Mouse (Mus musculus) MEL (cell line): ENCODE data around the gene Cep131. TPM values are rescaled to one million over a fixed set of nuclear protein-coding genes. Genes with fewer than 3 reads are reported as not detected.

Experiments used
- DNase-seq: peaks from one replicate; pipeline ENCODE4 v3.0.0; 2011; ENCODE audit warnings: low read depth, low spot score
- H3K27ac ChIP-seq: 2 replicates; pipeline ENCODE4 v1.5.1; 2012; ENCODE audit warnings: low read depth, mild to moderate bottlenecking, control low read depth, low read length, moderate library complexity; ENCODE audit not compliant: control insufficient read depth
- H3K27me3 ChIP-seq, 2 experiments: fragments of 150-350 bp in 1 of 2; sonication (generic) in 1 of 2; 2 replicates each; pipeline ENCODE4 v1.6.1; 2012; ENCODE audit warnings: low read length in 2 of 2, mild to moderate bottlenecking in 2 of 2, improper control_type of control experiment in 1 of 2, moderate library complexity in 1 of 2; ENCODE audit not compliant: insufficient read depth in 2 of 2, control insufficient read depth in 1 of 2
- H3K36me3 ChIP-seq, 2 experiments: 2 replicates each; pipeline ENCODE4 v1.6.1; 2012 to 2014; ENCODE audit warnings: low read length in 2 of 2, improper control_type of control experiment in 1 of 2, inconsistent platforms in 1 of 2, mild to moderate bottlenecking in 1 of 2; ENCODE audit not compliant: insufficient read depth in 2 of 2, control insufficient read depth in 1 of 2
- H3K4me1 ChIP-seq, 2 experiments: fragments of 150-350 bp in 1 of 2; sonication (generic) in 1 of 2; 2 replicates each; pipeline ENCODE4 v1.6.1; 2012; ENCODE audit warnings: low read length in 2 of 2, improper control_type of control experiment in 1 of 2, mild to moderate bottlenecking in 1 of 2; ENCODE audit not compliant: insufficient read depth in 2 of 2, control insufficient read depth in 1 of 2
- H3K4me3 ChIP-seq, 2 experiments: fragments of 150-350 bp in 1 of 2; sonication (generic) in 1 of 2; 2 replicates each; pipeline ENCODE4 v1.5.1; 2012; ENCODE audit warnings: low read depth in 2 of 2, low read length in 2 of 2, mild to moderate bottlenecking in 2 of 2, moderate library complexity in 2 of 2, control low read depth in 1 of 2, improper control_type of control experiment in 1 of 2; ENCODE audit not compliant: control insufficient read depth in 1 of 2, insufficient read depth in 1 of 2
- H3K79me2 ChIP-seq: 2 replicates; pipeline ENCODE4 v1.6.1; 2012; ENCODE audit warnings: mild to moderate bottlenecking, low read length, moderate library complexity; ENCODE audit not compliant: control insufficient read depth, poor library complexity, insufficient read depth
- H3K9ac ChIP-seq: 2 replicates; pipeline ENCODE4 v1.6.1; 2012; ENCODE audit warnings: low read depth, mild to moderate bottlenecking, control low read depth, low read length, moderate library complexity; ENCODE audit not compliant: control insufficient read depth, poor library complexity, severe bottlenecking
- H3K9me3 ChIP-seq: fragments of 150-350 bp; sonication (generic); replicated peaks from 2 replicates; pipeline ENCODE4 v1.6.1; 2012; ENCODE audit warnings: mild to moderate bottlenecking, low read length, improper control_type of control experiment, moderate library complexity; ENCODE audit not compliant: insufficient read depth
- BHLHE40 ChIP-seq: IDR thresholded peaks from 2 replicates; pipeline ENCODE4 v1.6.1; 2012; ENCODE audit warnings: low read depth, mild to moderate bottlenecking, inconsistent platforms, low read length, improper control_type of control experiment, borderline replicate concordance
- CHD1 ChIP-seq: IDR thresholded peaks from 2 replicates; pipeline ENCODE4 v1.6.1; 2012; ENCODE audit warnings: low read depth, mild to moderate bottlenecking, inconsistent platforms, low read length, improper control_type of control experiment
- CHD2 ChIP-seq: IDR thresholded peaks from 2 replicates; pipeline ENCODE4 v1.6.1; 2011; ENCODE audit warnings: low read length, improper control_type of control experiment
- GABPA ChIP-seq: IDR thresholded peaks from 2 replicates; pipeline ENCODE4 v1.6.1; 2012; ENCODE audit warnings: low read depth, mild to moderate bottlenecking, inconsistent platforms, low read length, improper control_type of control experiment, moderate library complexity
- HCFC1 ChIP-seq: IDR thresholded peaks from 2 replicates; pipeline ENCODE4 v1.6.1; 2012; ENCODE audit warnings: low read depth, mild to moderate bottlenecking, inconsistent platforms, low read length, improper control_type of control experiment, moderate library complexity
- MAFK ChIP-seq: IDR thresholded peaks from 2 replicates; pipeline ENCODE4 v1.6.1; 2011; ENCODE audit warnings: low read depth, mild to moderate bottlenecking, low read length, improper control_type of control experiment, borderline replicate concordance
- MAZ ChIP-seq: IDR thresholded peaks from 2 replicates; pipeline ENCODE4 v1.6.1; 2012; ENCODE audit warnings: low read depth, mild to moderate bottlenecking, inconsistent platforms, low read length, improper control_type of control experiment
- MEF2A ChIP-seq: IDR thresholded peaks from 2 replicates; pipeline ENCODE4 v1.6.1; 2014; ENCODE audit warnings: low read depth, mild to moderate bottlenecking, inconsistent platforms, low read length, improper control_type of control experiment; ENCODE audit not compliant: poor library complexity, insufficient replicate concordance, severe bottlenecking; ENCODE audit errors: extremely low read depth
- MXI1 ChIP-seq: IDR thresholded peaks from 2 replicates; pipeline ENCODE4 v1.6.1; 2011; ENCODE audit warnings: mild to moderate bottlenecking, low read depth, low read length, improper control_type of control experiment
- MYC ChIP-seq: IDR thresholded peaks from 2 replicates; pipeline ENCODE4 v1.6.1; 2011; ENCODE audit warnings: low read depth, mild to moderate bottlenecking, low read length, improper control_type of control experiment, moderate library complexity
- NELFE ChIP-seq: IDR thresholded peaks from 2 replicates; pipeline ENCODE4 v1.6.1; 2011; ENCODE audit warnings: low read depth, low read length, improper control_type of control experiment
- RAD21 ChIP-seq: IDR thresholded peaks from 2 replicates; pipeline ENCODE4 v1.6.1; 2011; ENCODE audit warnings: mild to moderate bottlenecking, low read depth, low read length, improper control_type of control experiment
- RCOR1 ChIP-seq: IDR thresholded peaks from 2 replicates; pipeline ENCODE4 v1.6.1; 2012; ENCODE audit warnings: low read depth, mild to moderate bottlenecking, inconsistent platforms, low read length, improper control_type of control experiment
- TBP ChIP-seq: IDR thresholded peaks from 2 replicates; pipeline ENCODE4 v1.8.0; 2011; ENCODE audit warnings: low read depth, low read length, improper control_type of control experiment
- UBTF ChIP-seq: IDR thresholded peaks from 2 replicates; pipeline ENCODE4 v1.6.1; 2012; ENCODE audit warnings: low read depth, mild to moderate bottlenecking, inconsistent platforms, low read length, improper control_type of control experiment, moderate library complexity, borderline replicate concordance; ENCODE audit not compliant: insufficient read depth
- USF2 ChIP-seq, 2 experiments: IDR thresholded peaks; 2 replicates each; pipeline ENCODE4 v1.6.1; 2011 to 2012; ENCODE audit warnings: improper control_type of control experiment in 2 of 2, low read length in 2 of 2, borderline replicate concordance in 1 of 2, inconsistent platforms in 1 of 2, low read depth in 1 of 2, mild to moderate bottlenecking in 1 of 2; ENCODE audit not compliant: insufficient read depth in 1 of 2
- ZC3H11A ChIP-seq: IDR thresholded peaks from 2 replicates; pipeline ENCODE4 v1.6.1; 2012; ENCODE audit warnings: low read depth, mild to moderate bottlenecking, inconsistent platforms, low read length, improper control_type of control experiment
- ZKSCAN1 ChIP-seq: IDR thresholded peaks from 2 replicates; pipeline ENCODE4 v1.6.1; 2012; ENCODE audit warnings: low read depth, mild to moderate bottlenecking, inconsistent platforms, low read length, improper control_type of control experiment, moderate library complexity
- polyA plus RNA-seq, 2 experiments: library from polyadenylated mRNA; stranded (reverse) in 1 of 2; unstranded in 1 of 2; fragments of >175 nt in 1 of 2; fragments of >200 nt in 1 of 2; gene quantifications; 2 replicates each; pipeline versions ENCODE4 v1.2.1 to v1.2.4; 2012; ENCODE audit warnings: low replicate concordance in 2 of 2, low read depth in 1 of 2; ENCODE audit not compliant: insufficient read length in 2 of 2, insufficient read depth in 1 of 2, missing spikeins in 1 of 2
- total RNA-seq: library from RNA; depleted of rRNA; stranded (reverse); fragments of 300-350 nt; gene quantifications from 2 replicates; pipeline ENCODE4 v1.2.3, GENCODE M21; 2012

The Cep131 gene
- total and polyA plus RNA-seq, 3 experiments: 21.6 to 26.6 TPM; not detected in 1

DNA sequence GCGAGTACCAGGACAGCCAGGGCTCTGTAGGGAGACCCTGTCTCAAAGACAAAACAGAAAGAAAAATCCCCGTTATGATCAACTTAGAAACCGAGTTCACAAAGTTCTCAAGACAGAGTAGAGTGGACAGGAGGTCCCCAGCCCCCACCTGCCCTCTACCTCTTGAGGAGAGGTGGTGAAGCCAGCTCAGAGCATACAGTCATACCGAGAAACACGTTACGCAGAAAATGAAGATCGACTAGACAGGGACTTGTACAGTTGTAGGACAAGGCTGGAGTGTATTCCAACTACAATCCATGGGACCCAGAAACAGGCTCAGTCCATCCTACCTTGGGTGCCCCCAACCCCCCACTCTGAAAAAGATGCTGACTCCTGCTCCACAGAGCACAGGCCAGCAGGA is 32.5 kb upstream of the Cep131 start:
- Histone ChIP-seq H3K9ac (no peak overlapping the region), H3K36me3 (peaks cover 0 to 11% of the 10 kb centered on the region in 2 experiments; a peak in 2 of 4 replicates), H3K9me3 (no peaks in the 10 kb centered on the region), H3K79me2 (no peaks in the 10 kb centered on the region), H3K27me3 (no peaks in the 10 kb centered on the region), H3K27ac (no peak overlapping the region), H3K4me1 (no peaks in the 10 kb centered on the region), H3K4me3 (no peak overlapping the region)
- DNase-seq: no peak
- TF ChIP-seq CHD2 (no peak), ZKSCAN1 (no peak), BHLHE40 (no peak), CHD1 (no peak), RCOR1 (no peak), RAD21 (no peak), MXI1 (no peak), UBTF (no peak), TBP (no peak), ZC3H11A (no peak)

DNA sequence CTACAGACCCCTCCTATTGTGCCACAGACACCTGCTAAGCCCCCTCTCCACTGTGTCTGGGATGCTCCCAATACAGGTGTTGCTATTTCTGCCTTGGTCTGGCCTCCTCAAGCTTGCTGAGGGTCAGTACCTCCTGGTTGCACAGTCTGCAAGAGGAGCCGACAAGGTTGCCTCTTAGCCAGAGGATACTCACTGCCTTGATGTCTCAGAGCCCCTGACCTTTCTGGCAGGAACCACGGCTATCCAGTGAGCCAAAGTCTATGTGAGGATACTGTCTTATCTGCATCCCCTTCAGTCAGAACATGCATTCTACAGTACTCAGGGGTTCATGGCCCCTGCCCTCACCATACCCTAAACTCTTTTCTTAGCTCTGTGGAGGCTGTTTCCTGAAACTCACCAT is 31.0 kb upstream of the Cep131 start:
- Histone ChIP-seq H3K27ac (no peak overlapping the region), H3K27me3 (no peaks in the 10 kb centered on the region), H3K4me3 (no peak overlapping the region), H3K79me2 (no peaks in the 10 kb centered on the region; the same call in 1 of the 2 replicates), H3K4me1 (no peaks in the 10 kb centered on the region), H3K9me3 (no peaks in the 10 kb centered on the region), H3K36me3 (peaks cover 0 to 10% of the 10 kb centered on the region in 2 experiments; a peak in 2 of 4 replicates), H3K9ac (no peak overlapping the region)
- TF ChIP-seq USF2 (IDR thresholded peaks at IDR 0.05; ENCODE audit: borderline replicate concordance in 1 of 2, insufficient read depth in 1 of 2, low read depth in 1 of 2, low read length in 2 of 2) (no peak), CHD2 (no peak), NELFE (no peak), MAFK (no peak), HCFC1 (no peak), GABPA (no peak), MYC (no peak), MAZ (no peak), ZKSCAN1 (no peak), MXI1 (no peak), MEF2A (no peak), CHD1 (no peak), BHLHE40 (no peak)
- no peak for DNase-seq
